Mouse (Mus musculus) G1E (cell line): Measurements from ENCODE around the gene Xcl1. TPM values are rescaled to one million over a fixed set of nuclear protein-coding genes. Genes with fewer than 3 reads are reported as not detected.
"Not testable (repeated sequence)": the region's sequence is repeated elsewhere in the genome, so short reads cannot be mapped to it uniquely, and the experiment has no call there.

ENCODE experiments used
- ATAC-seq: 2 replicates; pipeline ENCODE4 v1.8.0; 2016; ENCODE audit warnings: mild to moderate bottlenecking; ENCODE audit not compliant: insufficient number of reproducible peaks, poor library complexity, low FRiP score, severe bottlenecking; ENCODE audit errors: extremely low read depth
- DNase-seq: peaks from one replicate; pipeline ENCODE4 v3.0.0; 2012; ENCODE audit warnings: low spot score
- H3K27me3 ChIP-seq: 2 replicates; pipeline ENCODE4 v1.6.1; 2012; ENCODE audit warnings: mild to moderate bottlenecking, low read length, inconsistent platforms; ENCODE audit not compliant: insufficient read depth
- H3K36me3 ChIP-seq: replicated peaks from 2 replicates; pipeline ENCODE3; 2012; ENCODE audit warnings: mild to moderate bottlenecking, inconsistent platforms
- H3K4me1 ChIP-seq: 2 replicates; pipeline ENCODE4 v1.6.1; 2012; ENCODE audit warnings: low read depth, low read length, inconsistent platforms, mixed read lengths; ENCODE audit not compliant: insufficient read depth
- H3K4me3 ChIP-seq: 2 replicates; pipeline ENCODE4 v1.5.1; 2012; ENCODE audit warnings: low read depth, mild to moderate bottlenecking, inconsistent platforms, low read length, moderate library complexity, mixed read lengths
- H3K9me3 ChIP-seq: replicated peaks from 2 replicates; pipeline ENCODE4 v1.6.1; 2012; ENCODE audit warnings: inconsistent platforms
- CTCF ChIP-seq: IDR thresholded peaks from 2 replicates; pipeline ENCODE4 v1.5.1; 2012; ENCODE audit warnings: low read depth, low read length, inconsistent platforms, mixed read lengths
- GATA1 ChIP-seq: IDR thresholded peaks from 2 replicates; pipeline ENCODE4 v1.6.1; 2012; ENCODE audit warnings: borderline replicate concordance, low read length, inconsistent platforms, mixed read lengths
- GATA2 ChIP-seq: IDR thresholded peaks from 2 replicates; pipeline ENCODE4 v1.6.1; 2012; ENCODE audit warnings: low read depth, low read length, inconsistent platforms, borderline replicate concordance
- POLR2AphosphoS5 ChIP-seq: IDR thresholded peaks from 2 replicates; pipeline ENCODE4 v1.6.1; 2012; ENCODE audit warnings: low read depth, low read length, inconsistent platforms; ENCODE audit not compliant: insufficient replicate concordance
- TAL1 ChIP-seq: conservative IDR thresholded peaks from 2 replicates; pipeline ENCODE4 v1.6.1; 2012; ENCODE audit warnings: low read depth, low read length, inconsistent platforms, mixed read lengths
- polyA plus RNA-seq: library from polyadenylated mRNA; stranded (reverse); fragments of >175 nt; gene quantifications from 2 replicates; pipeline ENCODE4 v1.2.3, GENCODE M21; 2012
- total RNA-seq, 2 experiments: library from RNA; stranded (forward) in 1 of 2; stranded (reverse) in 1 of 2; fragments of 200-1000 nt in 1 of 2; fragments of >200 nt in 1 of 2; fragmentation: Nextera tagmentation in 1 of 2; gene quantifications; 2 replicates each; pipeline ENCODE4 v1.2.3; 2014 to 2017

The Xcl1 gene
- total RNA-seq (2014; fragmentation: Nextera tagmentation) (not detected in 2 replicates), total RNA-seq (2017) (not detected in 2 replicates), polyA plus RNA-seq (not detected in 2 replicates)

- DNase-seq = no peak
- H3K4me3 ChIP-seq = no peak within 1 kb of the TSS
- TF ChIP-seq GATA1 (no peak), POLR2AphosphoS5 (no peak)
- no peaks in the 10 kb centered on the region for H3K27me3 ChIP-seq
- H3K36me3 ChIP-seq = no peaks in the 10 kb centered on the region
- H3K9me3 ChIP-seq = peaks cover 8% of the 10 kb centered on the region; the same call in 1 of the 2 replicates
- H3K4me1 ChIP-seq = no peaks in the 10 kb centered on the region
- no peak for ATAC-seq
Measured at GRCm38 (mm10) chr1:164935477-164936044, at the start of gene Xcl1. Gene Xcl1, minus strand, starts transcription at chr1:164935527.

GRCm38 (mm10) chr1:164984681-164985080, 49.4 kb upstream of the Xcl1 start:
- not testable (repeated sequence) for DNase-seq, H3K4me3 ChIP-seq, H3K36me3 ChIP-seq, H3K27me3 ChIP-seq, ATAC-seq, H3K4me1 ChIP-seq
- H3K9me3 ChIP-seq = peaks cover 11% of the 10 kb centered on the region

GRCm38 (mm10) chr1:164977351-164977750, 42.0 kb upstream of the Xcl1 start:
- Histone ChIP-seq H3K4me3 (no peak overlapping the region), H3K4me1 (no peaks in the 10 kb centered on the region), H3K27me3 (no peaks in the 10 kb centered on the region), H3K9me3 (peaks cover 8% of the 10 kb centered on the region), H3K36me3 (no peaks in the 10 kb centered on the region)
- TF ChIP-seq CTCF (no peak), GATA1 (no peak), TAL1 (no peak), POLR2AphosphoS5 (no peak), GATA2 (no peak)
- no peak for ATAC-seq
- no peak for DNase-seq

- no peak overlapping the region for H3K4me3 ChIP-seq
- peaks cover 12% of the 10 kb centered on the region for H3K9me3 ChIP-seq
- DNase-seq (no peak), ATAC-seq (no peak)
- no peaks in the 10 kb centered on the region for H3K4me1 ChIP-seq
- H3K27me3 ChIP-seq = no peaks in the 10 kb centered on the region
- no peaks in the 10 kb centered on the region for H3K36me3 ChIP-seq
- no peak for TF ChIP-seq CTCF
Measured at GRCm38 (mm10) chr1:164975729-164976128, 40.4 kb upstream of the Xcl1 start.

- no peak overlapping the region for H3K4me3 ChIP-seq
- ATAC-seq = no peak
- TF ChIP-seq GATA2 (no peak), TAL1 (no peak), GATA1 (no peak), CTCF (no peak), POLR2AphosphoS5 (no peak)
- no peaks in the 10 kb centered on the region for H3K27me3 ChIP-seq
- H3K36me3 ChIP-seq = no peaks in the 10 kb centered on the region
- no peaks in the 10 kb centered on the region for H3K4me1 ChIP-seq
- peaks cover 15% of the 10 kb centered on the region for H3K9me3 ChIP-seq
- no peak for DNase-seq
Measured at GRCm38 (mm10) chr1:164975276-164975675, 39.9 kb upstream of the Xcl1 start.

- no peak overlapping the region for H3K4me3 ChIP-seq
- H3K27me3 ChIP-seq = no peaks in the 10 kb centered on the region
- TF ChIP-seq TAL1 (no peak), POLR2AphosphoS5 (no peak)
- H3K4me1 ChIP-seq = no peaks in the 10 kb centered on the region
- no peaks in the 10 kb centered on the region for H3K36me3 ChIP-seq
- ATAC-seq = no peak
- no peak for DNase-seq
- peaks cover 18% of the 10 kb centered on the region for H3K9me3 ChIP-seq
Measured at GRCm38 (mm10) chr1:164973790-164974189, 38.5 kb upstream of the Xcl1 start.

- TF ChIP-seq POLR2AphosphoS5 (no peak), GATA1 (no peak), GATA2 (no peak), TAL1 (no peak), CTCF (no peak)
- H3K4me3 ChIP-seq = no peak overlapping the region
- no peaks in the 10 kb centered on the region for H3K4me1 ChIP-seq
- no peak for ATAC-seq
- DNase-seq = no peak
- no peaks in the 10 kb centered on the region for H3K36me3 ChIP-seq
- H3K27me3 ChIP-seq = no peaks in the 10 kb centered on the region
- H3K9me3 ChIP-seq = peaks cover 18% of the 10 kb centered on the region
Measured at GRCm38 (mm10) chr1:164973341-164973740, 38.0 kb upstream of the Xcl1 start.
